Mouse (Mus musculus) heart, embryonic 16.5 days (tissue): Measurements from ENCODE around the gene Dlx1. TPM values are rescaled to one million over a fixed set of nuclear protein-coding genes. Genes with fewer than 3 reads are reported as not detected.

ENCODE experiments used
- ATAC-seq: fragments of 200-750 bp; cut with Nextera tagmentation; replicated peaks from 2 replicates; pipeline ENCODE4 v1.8.0; 2017; ENCODE audit warnings: moderate number of reproducible peaks; ENCODE audit not compliant: insufficient read depth, low FRiP score; ENCODE audit errors: extremely low read depth
- H3K27ac ChIP-seq: fragments of 300-500 bp; sonication (generic); 2 replicates; pipeline ENCODE4 v1.5.1; 2014; ENCODE audit warnings: mild to moderate bottlenecking, low read length, control low read depth, moderate library complexity
- H3K27me3 ChIP-seq: fragments of 300-500 bp; sonication (generic); 2 replicates; pipeline ENCODE4 v1.6.1; 2014; ENCODE audit warnings: low read length, mixed read lengths; ENCODE audit not compliant: control insufficient read depth, insufficient read depth
- H3K36me3 ChIP-seq: fragments of 300-500 bp; sonication (generic); 2 replicates; pipeline ENCODE4 v1.6.1; 2014; ENCODE audit not compliant: control insufficient read depth, insufficient read depth
- H3K4me1 ChIP-seq: fragments of 300-500 bp; sonication (generic); 2 replicates; pipeline ENCODE4 v1.6.1; 2014; ENCODE audit warnings: low read length, mixed read lengths; ENCODE audit not compliant: control insufficient read depth, insufficient read depth
- H3K4me2 ChIP-seq: fragments of 300-500 bp; sonication (generic); 2 replicates; pipeline ENCODE4 v1.6.1; 2014; ENCODE audit warnings: low read depth, mild to moderate bottlenecking, control low read depth, low read length
- H3K4me3 ChIP-seq: fragments of 300-500 bp; sonication (generic); 2 replicates; pipeline ENCODE4 v1.5.1; 2014; ENCODE audit warnings: mild to moderate bottlenecking, control low read depth, low read length
- H3K9ac ChIP-seq: fragments of 300-500 bp; sonication (generic); 2 replicates; pipeline ENCODE4 v1.6.1; 2014; ENCODE audit warnings: low read length, control low read depth
- H3K9me3 ChIP-seq: fragments of 300-500 bp; sonication (generic); replicated peaks from 2 replicates; pipeline ENCODE4 v1.6.1; 2016; ENCODE audit warnings: low read length; ENCODE audit not compliant: control insufficient read depth
- WGBS: fragments of 180-500 bp; shearing (Covaris S2); extraction: QIAGEN DNeasy Blood & Tissue Kit; methylation state at CpG from one replicate; pipeline ENCODE4 v1.1.7; 2014; 5-methylcytosine and 5-hydroxymethylcytosine counted together
- polyA plus RNA-seq: library from polyadenylated mRNA; unstranded; fragments of >200 nt; fragmentation: Nextera tagmentation; extraction: Ambion mirVana; gene quantifications from 2 replicates; pipeline ENCODE4 v1.2.1, GENCODE M21; 2015

Dlx1 gene
- polyA plus RNA-seq, 1 experiment from 2014 or later: 0.29 TPM

DNA sequence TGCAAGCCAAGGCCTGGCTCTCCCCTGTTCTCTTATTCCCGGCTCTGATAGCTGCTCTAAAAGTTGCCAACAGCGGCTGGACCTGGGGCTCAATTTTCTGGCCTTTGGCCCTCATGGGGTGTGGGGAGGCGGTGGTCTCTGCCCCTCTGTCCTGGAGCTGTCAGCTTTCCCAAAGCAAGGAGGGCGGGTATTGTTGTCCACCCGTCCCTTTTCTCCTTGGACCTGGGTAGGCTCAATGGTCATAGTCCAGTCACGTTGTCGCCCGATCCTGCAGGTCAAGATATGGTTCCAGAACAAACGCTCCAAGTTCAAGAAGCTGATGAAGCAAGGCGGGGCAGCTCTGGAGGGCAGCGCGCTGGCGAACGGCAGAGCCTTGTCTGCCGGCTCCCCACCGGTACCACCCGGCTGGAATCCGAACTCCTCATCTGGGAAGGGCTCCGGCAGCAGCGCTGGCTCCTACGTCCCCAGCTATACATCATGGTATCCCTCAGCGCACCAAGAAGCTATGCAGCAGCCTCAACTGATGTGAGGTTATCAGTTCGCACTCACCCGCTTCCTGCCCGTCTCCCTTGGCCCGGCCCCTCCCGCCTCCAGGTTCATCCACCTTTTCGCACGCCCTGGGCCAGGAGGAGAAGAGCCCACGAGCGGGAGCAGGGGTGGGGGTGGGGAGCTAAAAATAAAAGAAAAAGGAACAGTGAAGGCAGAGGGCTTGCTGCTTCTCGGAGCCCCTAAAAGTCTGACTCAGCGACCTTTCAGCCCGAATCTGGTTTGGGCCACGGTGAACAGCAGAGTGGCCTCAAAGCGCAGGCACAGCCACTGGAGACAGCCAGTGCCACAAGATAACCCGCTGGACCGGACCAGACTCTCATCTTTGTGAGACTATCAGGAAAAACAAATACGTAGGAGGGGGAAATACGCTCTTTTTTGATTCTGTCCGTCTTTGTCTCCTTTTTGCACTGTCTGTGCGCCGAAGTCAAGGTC lies 4.4 kb downstream of the Dlx1 start:
- Histone ChIP-seq H3K4me3 (peak overlapping the region; percentile 14; the same call in 1 of the 2 replicates), H3K36me3 (no peaks in the 10 kb centered on the region), H3K9ac (no peak overlapping the region), H3K4me2 (no peak overlapping the region), H3K9me3 (no peaks in the 10 kb centered on the region), H3K27ac (no peak overlapping the region), H3K27me3 (peaks cover 92% of the 10 kb centered on the region), H3K4me1 (peaks cover 22% of the 10 kb centered on the region)
- no peak for ATAC-seq
- 2% methylated on average over 43 of the region's 43 CpGs for WGBS

DNA sequence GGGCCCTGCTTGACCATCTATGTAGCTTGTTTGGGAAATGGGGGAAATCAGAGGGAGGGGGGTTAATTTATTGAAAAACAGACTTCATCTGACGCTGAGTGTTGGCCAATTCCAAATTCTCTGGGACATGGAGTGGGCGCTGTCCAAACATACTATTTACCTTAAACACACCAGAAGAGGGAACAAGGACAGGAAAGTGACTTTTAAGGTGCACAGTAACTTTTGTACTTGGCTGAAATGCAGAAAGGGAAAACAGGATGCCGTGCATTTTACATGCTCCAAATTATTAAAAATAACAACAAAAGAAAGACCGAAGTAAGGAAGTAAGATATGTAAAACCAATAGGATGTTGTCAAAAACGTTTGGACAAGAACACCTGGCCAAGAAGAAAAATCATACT lies 5.2 kb downstream of the Dlx1 start:
- H3K27ac ChIP-seq: no peak overlapping the region
- H3K27me3 ChIP-seq: peaks cover 94% of the 10 kb centered on the region
- no peak overlapping the region for H3K4me2 ChIP-seq
- H3K9ac ChIP-seq: no peak overlapping the region
- H3K4me3 ChIP-seq: no peak overlapping the region
- H3K9me3 ChIP-seq: no peaks in the 10 kb centered on the region
- no peak for ATAC-seq
- no peaks in the 10 kb centered on the region for H3K36me3 ChIP-seq
- 11% methylated on average over 5 of the region's 5 CpGs for WGBS
- peaks cover 22% of the 10 kb centered on the region for H3K4me1 ChIP-seq

DNA sequence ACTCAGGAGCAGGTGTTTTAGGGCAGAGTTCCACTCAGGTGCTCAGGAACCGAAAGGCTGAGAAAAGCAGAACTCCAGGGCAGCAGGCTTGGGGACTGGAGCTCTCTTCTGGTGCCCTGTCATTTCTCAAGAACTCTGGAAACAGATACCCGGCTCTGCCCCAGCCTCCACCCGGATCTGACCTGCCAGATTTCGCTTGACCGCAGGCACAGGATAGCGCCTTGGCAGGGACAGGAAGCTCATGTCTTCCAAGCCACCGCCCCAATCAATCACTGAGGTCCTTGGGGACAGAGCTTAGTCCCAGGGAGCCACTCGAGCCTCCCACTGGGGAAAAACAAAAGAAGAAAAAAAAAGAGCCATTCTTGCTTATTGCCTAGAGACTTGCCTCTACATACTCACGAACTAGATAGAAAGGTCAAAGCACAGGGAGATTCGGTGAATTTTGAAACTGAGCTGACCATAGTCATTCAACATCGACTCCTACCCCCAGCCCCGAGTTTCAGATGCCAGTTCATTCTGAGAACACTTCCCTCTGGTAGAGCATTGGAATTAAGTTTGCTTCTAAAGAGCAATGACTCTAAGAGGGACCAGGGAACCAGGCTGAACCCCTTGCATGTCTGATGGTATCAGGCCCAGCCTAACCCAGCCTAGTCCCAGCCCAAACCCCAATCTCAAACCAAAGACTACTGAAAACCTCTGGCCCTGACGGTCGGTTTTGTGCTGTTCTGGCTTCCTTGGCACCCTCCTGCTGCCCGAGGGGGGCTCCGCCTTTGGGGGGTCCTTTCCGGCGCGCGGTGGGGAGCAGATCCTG lies 6.5 kb downstream of the Dlx1 start:
- Histone ChIP-seq H3K27ac (no peak overlapping the region), H3K9me3 (no peaks in the 10 kb centered on the region), H3K4me3 (no peak overlapping the region), H3K4me1 (peaks cover 15% of the 10 kb centered on the region), H3K4me2 (no peak overlapping the region), H3K27me3 (peaks cover 94% of the 10 kb centered on the region), H3K36me3 (no peaks in the 10 kb centered on the region), H3K9ac (no peak overlapping the region)
- under 1% methylated on average over 20 of the region's 20 CpGs for WGBS
- ATAC-seq: no peak

DNA sequence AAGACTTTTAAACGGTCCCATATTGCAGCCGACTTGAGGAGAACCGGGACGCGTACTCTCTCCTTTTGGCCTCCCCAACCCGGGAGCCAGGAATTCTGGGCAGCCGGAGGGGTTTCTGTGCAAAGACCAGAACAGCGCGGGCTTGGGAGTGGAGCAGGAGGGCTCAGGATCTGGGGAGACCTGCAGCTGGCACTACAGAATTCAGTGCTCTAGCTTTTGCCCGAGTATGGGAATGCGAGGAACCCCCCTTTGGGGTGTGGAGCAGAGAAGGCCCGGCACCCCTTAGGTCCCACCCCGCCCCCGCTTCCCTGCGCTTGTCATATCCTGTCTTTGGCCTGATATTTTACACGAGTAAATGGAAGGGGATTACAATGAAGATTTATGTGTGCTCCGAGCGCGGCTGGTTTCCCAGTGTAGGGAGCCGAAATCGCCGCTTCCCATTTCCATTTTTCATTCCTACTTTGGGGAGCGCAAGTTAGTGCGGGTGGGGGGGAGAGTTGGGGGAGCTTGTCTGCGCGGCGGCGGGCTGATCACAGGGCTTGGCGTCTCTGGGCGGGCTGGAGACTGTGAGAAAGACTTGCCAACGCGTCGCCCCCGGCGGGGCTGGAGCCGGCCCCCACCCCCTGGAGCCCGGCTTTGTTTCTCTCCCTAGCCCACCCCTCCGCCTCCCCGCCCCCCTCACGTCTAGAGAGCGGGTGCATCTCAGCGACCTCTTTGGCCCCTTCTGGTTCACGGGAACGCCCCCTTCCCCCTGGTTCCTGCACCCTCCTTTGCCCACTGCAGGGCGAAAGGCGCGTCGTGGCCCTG lies 12.9 kb downstream of the Dlx1 start:
- Histone ChIP-seq H3K4me3 (peak overlapping the region; percentile 25), H3K27me3 (peaks cover 84% of the 10 kb centered on the region), H3K4me1 (peaks cover 14% of the 10 kb centered on the region), H3K4me2 (peak overlapping the region; percentile 44), H3K9me3 (no peaks in the 10 kb centered on the region), H3K9ac (no peak overlapping the region), H3K27ac (no peak overlapping the region), H3K36me3 (no peaks in the 10 kb centered on the region)
- ATAC-seq: no peak
- WGBS: under 1% methylated on average over 47 of the region's 48 CpGs

DNA sequence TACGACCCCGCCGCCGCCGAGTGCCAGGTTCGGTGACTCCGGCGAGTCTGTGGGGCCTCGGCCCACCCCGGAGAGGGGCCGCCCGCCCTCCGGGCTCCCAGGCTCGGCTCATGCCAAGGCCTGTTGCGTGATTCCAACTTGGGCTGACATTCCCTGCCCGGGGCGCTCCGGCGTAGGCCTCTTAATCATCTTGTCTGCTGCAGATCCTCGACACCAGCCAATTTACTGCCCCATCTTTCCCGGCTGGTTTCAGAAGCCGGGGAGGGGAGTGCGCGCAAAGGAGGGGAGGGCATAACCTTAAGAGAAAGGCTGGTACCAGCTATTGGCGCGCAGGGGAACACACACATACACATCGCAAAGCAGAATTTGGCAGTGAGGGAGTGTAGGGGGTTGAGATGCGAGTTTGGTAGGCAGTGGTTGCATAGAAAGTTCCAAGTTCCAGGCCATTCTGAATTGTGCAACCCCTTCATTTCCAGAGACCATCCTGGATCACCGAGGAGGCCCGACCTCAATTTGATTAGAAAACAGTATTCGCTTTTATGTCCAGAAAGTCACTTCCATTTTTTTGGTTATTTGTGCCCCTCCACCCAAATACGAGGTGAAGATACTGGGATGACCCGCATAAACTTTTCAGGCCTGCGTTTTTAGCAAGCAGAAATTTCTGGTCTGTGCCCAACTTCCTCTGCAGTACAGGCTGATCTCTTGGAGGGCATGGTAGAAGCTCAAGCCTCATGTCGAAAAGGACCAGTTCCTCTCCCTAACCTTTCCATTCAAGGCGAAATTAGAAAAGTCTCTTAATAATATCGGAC lies 13.7 kb downstream of the Dlx1 start:
- peak overlapping the region; percentile 44 for H3K4me2 ChIP-seq

GRCm38 (mm10) chr2:71542227-71542815 lies 14.4 kb downstream of the Dlx1 start:
- Histone ChIP-seq H3K4me3 (no peak overlapping the region), H3K4me2 (no peak overlapping the region), H3K36me3 (no peaks in the 10 kb centered on the region), H3K27ac (no peak overlapping the region), H3K27me3 (peaks cover 84% of the 10 kb centered on the region), H3K4me1 (peaks cover 25% of the 10 kb centered on the region), H3K9ac (no peak overlapping the region), H3K9me3 (no peaks in the 10 kb centered on the region)
- ATAC-seq: no peak
- WGBS: 6% methylated on average over 11 of the region's 11 CpGs

More for the DNA sequence above, 13.7 kb downstream of the Dlx1 start:
- Histone ChIP-seq H3K4me3 (peak overlapping the region; percentile 25; the same call in 1 of the 2 replicates), H3K9me3 (no peaks in the 10 kb centered on the region), H3K4me1 (peaks cover 22% of the 10 kb centered on the region), H3K27me3 (peaks cover 84% of the 10 kb centered on the region), H3K27ac (no peak overlapping the region), H3K36me3 (no peaks in the 10 kb centered on the region), H3K9ac (no peak overlapping the region)
- WGBS: 7% methylated on average over 37 of the region's 37 CpGs
- no peak for ATAC-seq

DNA sequence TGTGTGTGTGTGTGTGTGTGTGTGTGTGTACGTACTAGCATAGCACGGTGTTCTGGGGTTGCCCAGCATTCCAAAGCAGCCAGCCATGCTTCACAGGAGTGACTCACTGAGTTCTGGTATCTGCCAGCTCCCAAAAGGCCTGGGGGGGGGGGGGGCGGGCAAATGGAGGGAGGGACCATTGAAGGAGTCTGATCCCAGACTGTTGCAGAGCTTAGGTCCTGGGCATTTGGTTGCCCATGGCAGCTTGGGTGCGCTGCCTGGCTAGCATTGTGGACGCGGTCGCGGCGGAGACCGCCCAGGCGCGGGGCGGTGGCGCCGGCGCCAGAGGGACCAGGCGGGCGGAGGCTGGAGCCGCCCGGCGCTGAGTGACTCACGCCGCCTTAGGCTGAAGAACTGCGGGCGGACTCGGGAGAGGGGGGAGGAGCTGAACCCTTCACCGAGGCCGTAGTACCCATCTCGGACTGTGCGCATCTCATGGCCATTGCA lies 14.9 kb downstream of the Dlx1 start:
- Histone ChIP-seq H3K9ac (no peak overlapping the region), H3K36me3 (no peaks in the 10 kb centered on the region), H3K4me2 (peak overlapping the region; percentile 36; the same call in 1 of the 2 replicates), H3K27me3 (peaks cover 79% of the 10 kb centered on the region), H3K27ac (no peak overlapping the region), H3K9me3 (no peaks in the 10 kb centered on the region), H3K4me1 (peaks cover 25% of the 10 kb centered on the region), H3K4me3 (peak overlapping the region; percentile 29)
- 1% methylated on average over 29 of the region's 30 CpGs for WGBS
- ATAC-seq: peak; percentile 64
